Mouse (Mus musculus) cortical plate, adult 2 months (tissue): ENCODE measurements around the gene Mast2.

Source experiments
- CTCF ChIP-seq: fragments of 200-500 bp; IDR thresholded peaks from 2 replicates; pipeline ENCODE4 v1.5.1; 2011; ENCODE audit warnings: mild to moderate bottlenecking, control low read depth, low read length; ENCODE audit not compliant: insufficient read depth; ENCODE audit errors: extremely low read depth
- POLR2A ChIP-seq: fragments of 200-500 bp; IDR thresholded peaks from 2 replicates; pipeline ENCODE4 v1.6.1; 2011; ENCODE audit warnings: mild to moderate bottlenecking, low read length, control low read depth; ENCODE audit not compliant: insufficient read depth; ENCODE audit errors: extremely low read depth

- TF ChIP-seq CTCF (no peak), POLR2A (no peak)
These were observed 92.3 kb downstream of the Mast2 start for GRCm38 (mm10) chr4:116371676-116372075.
